Mouse (Mus musculus) embryonic facial prominence, embryonic 10.5 days (tissue): ENCODE data around the gene Exd2. TPM values are rescaled to one million over a fixed set of nuclear protein-coding genes. Genes with fewer than 3 reads are reported as not detected.

ENCODE experiments used
- DNase-seq: peaks from one replicate; pipeline ENCODE4 v3.0.0-alpha.2; 2017; ENCODE audit warnings: low spot score
- H3K27ac ChIP-seq: fragments of 300-500 bp; sonication (generic); replicated peaks from 2 replicates; pipeline ENCODE4 v1.5.1; 2016; ENCODE audit warnings: mild to moderate bottlenecking
- H3K27me3 ChIP-seq: fragments of 300-500 bp; sonication (generic); replicated peaks from 2 replicates; pipeline ENCODE4 v1.6.1; 2016; ENCODE audit warnings: low read depth, mild to moderate bottlenecking; ENCODE audit not compliant: poor library complexity, severe bottlenecking
- H3K36me3 ChIP-seq: fragments of 300-500 bp; sonication (generic); replicated peaks from 2 replicates; pipeline ENCODE4 v1.6.1; 2016; ENCODE audit warnings: mild to moderate bottlenecking, moderate library complexity
- H3K4me1 ChIP-seq: fragments of 300-500 bp; sonication (generic); 2 replicates; pipeline ENCODE4 v1.6.1; 2016
- H3K4me3 ChIP-seq: fragments of 300-500 bp; sonication (generic); 2 replicates; pipeline ENCODE4 v1.5.1; 2016; ENCODE audit warnings: mild to moderate bottlenecking, moderate library complexity
- H3K9me3 ChIP-seq: fragments of 300-500 bp; sonication (generic); 2 replicates; pipeline ENCODE4 v1.6.1; 2016; ENCODE audit warnings: mild to moderate bottlenecking
- WGBS: fragments of 180-500 bp; shearing (Covaris S2); methylation state at CpG from one replicate; pipeline ENCODE4 v1.1.7; 2016; 5-methylcytosine and 5-hydroxymethylcytosine counted together
- polyA plus RNA-seq: library from polyadenylated mRNA; unstranded; fragments of >200 nt; fragmentation: Nextera tagmentation; extraction: Ambion mirVana; gene quantifications from 2 replicates; pipeline ENCODE4 v1.2.1, GENCODE M21; 2016

Exd2 gene
- polyA plus RNA-seq = 30.8 and 32.4 TPM in 2 replicates

DNA sequence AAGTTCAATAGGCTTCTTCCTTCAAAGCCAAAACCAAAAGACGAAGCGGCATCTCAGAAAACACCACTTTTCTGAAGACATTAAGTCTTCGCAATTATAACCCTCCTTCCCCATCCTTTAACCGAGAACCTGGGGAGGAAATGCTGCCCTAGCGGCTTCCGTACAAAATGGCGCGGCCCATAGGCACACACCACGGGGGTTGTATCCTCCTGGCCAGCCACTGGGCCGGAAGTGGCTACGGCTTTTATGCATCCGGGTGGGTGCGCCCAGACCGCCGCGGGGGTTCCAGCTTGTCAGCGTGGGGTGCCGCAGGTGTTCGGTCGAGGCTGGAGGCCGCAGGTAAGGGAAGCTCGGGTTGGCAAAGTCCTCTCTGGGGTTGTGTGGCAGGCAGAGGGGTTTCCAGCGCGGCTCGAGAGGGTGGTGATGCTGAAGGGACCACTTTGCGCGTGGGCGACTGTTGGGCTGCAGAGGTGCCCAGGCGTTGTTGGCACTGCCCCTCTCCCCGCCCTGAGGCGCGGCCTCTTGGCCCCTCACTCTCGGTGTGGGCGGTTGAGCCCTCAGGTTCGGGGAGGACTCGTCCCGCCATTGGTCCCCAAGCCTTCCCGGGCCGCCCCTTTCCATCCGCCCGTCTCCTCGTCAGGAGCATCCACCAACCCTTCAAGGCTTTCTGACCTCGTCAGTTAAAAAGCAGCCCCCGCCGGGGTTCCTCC is at the start of gene Exd2:
TSS of gene Exd2 (plus strand) at position 154 of the 710 bp plus-strand sequence.
- no peaks in the 10 kb centered on the region for H3K27me3 ChIP-seq
- H3K36me3 ChIP-seq = peaks cover 5% of the 10 kb centered on the region; the same call in 1 of the 2 replicates
- peak within 1 kb of the TSS; percentile 94 for H3K27ac ChIP-seq
- WGBS = under 1% methylated on average over 45 of the region's 45 CpGs
- H3K9me3 ChIP-seq = no peaks in the 10 kb centered on the region
- peak within 1 kb of the TSS; percentile 91 for H3K4me3 ChIP-seq
- peak; percentile 91 for DNase-seq
- peaks cover 7% of the 10 kb centered on the region for H3K4me1 ChIP-seq

GRCm38 (mm10) chr12:80415100-80415499 is 47.8 kb upstream of the Exd2 start:
- no peak overlapping the region for H3K27ac ChIP-seq
- H3K36me3 ChIP-seq = peaks cover 59% of the 10 kb centered on the region
- no peaks in the 10 kb centered on the region for H3K4me1 ChIP-seq
- peaks cover 5% of the 10 kb centered on the region; the same call in 1 of the 2 replicates for H3K9me3 ChIP-seq
- 90% methylated on average over 2 of the region's 2 CpGs for WGBS
- H3K4me3 ChIP-seq = no peak overlapping the region
- DNase-seq = no peak
- no peaks in the 10 kb centered on the region for H3K27me3 ChIP-seq

GRCm38 (mm10) chr12:80427683-80428082 is 35.2 kb upstream of the Exd2 start:
- no peaks in the 10 kb centered on the region for H3K9me3 ChIP-seq
- no peaks in the 10 kb centered on the region for H3K4me1 ChIP-seq
- H3K4me3 ChIP-seq = no peak overlapping the region
- H3K27me3 ChIP-seq = no peaks in the 10 kb centered on the region
- no peak for DNase-seq
- H3K36me3 ChIP-seq = peaks cover 50% of the 10 kb centered on the region
- no peak overlapping the region for H3K27ac ChIP-seq
- WGBS = 90% methylated on average over 3 of the region's 3 CpGs

GRCm38 (mm10) chr12:80433266-80433665 is 29.6 kb upstream of the Exd2 start:
- no peaks in the 10 kb centered on the region for H3K27me3 ChIP-seq
- no peak overlapping the region for H3K4me3 ChIP-seq
- 69% methylated on average over 4 of the region's 4 CpGs for WGBS
- no peak overlapping the region for H3K27ac ChIP-seq
- no peaks in the 10 kb centered on the region for H3K9me3 ChIP-seq
- H3K36me3 ChIP-seq = peaks cover 18% of the 10 kb centered on the region
- peaks cover 35% of the 10 kb centered on the region for H3K4me1 ChIP-seq
- DNase-seq = no peak

DNA sequence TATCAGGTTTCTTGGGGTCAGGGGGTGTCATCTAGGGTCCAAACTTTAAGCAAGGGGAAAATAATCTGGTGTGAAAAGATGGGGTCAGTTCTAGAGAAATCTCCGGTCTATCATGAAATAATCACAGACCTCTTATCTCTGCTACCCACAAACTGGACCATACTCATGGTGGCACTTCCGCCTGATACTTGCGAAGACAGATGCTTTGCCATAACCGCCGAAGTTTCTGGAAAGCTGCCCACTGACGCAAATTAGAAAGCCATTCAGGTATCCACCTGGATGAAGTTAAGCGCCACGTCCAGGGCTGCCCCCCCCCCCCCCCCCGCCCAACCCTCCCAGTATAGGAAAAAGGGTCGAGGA is 28.3 kb upstream of the Exd2 start:
- DNase-seq = no peak
- Histone ChIP-seq H3K4me3 (peak overlapping the region; percentile 96), H3K4me1 (peaks cover 35% of the 10 kb centered on the region), H3K27me3 (no peaks in the 10 kb centered on the region), H3K27ac (peak overlapping the region; percentile 97), H3K36me3 (peaks cover 9% of the 10 kb centered on the region), H3K9me3 (no peaks in the 10 kb centered on the region)
- WGBS = 8% methylated on average over 9 of the region's 10 CpGs

DNA sequence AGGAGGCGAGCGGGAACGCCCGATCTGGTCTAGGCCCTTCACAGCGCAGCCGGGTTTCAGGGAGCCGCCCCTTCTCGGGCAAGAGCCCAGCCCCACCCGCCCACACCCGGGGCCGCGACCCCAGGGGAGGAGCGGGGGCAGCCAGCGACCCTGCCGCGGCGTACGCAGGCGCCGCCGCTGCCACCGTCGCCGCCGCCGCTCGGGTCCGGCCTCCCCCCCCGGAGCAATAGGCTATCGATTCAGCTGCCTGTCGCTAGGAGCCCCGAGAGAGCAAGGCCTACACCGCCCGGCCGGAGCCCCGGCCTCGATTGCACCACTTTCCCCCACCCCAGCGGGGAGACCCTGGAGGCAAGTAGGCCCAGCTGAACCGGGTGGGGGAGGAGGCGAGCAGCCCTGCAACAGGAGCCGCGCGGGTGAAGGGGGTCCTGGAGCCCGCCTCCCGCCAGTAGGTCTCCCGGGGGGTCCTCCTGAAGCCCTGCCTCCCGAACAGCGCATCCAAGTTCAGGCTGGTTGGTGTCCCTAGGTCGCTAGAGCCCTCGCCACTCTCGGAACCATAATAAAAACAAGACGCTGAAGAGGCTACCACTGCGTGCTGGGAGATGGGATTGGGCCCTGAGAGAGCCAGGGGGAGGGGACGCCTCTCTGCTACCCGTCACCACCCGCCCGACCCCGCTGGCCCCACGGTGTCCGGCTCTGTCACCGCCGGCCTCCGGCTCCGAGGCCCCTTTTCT is 27.8 kb upstream of the Exd2 start:
- Histone ChIP-seq H3K4me1 (peaks cover 35% of the 10 kb centered on the region), H3K27me3 (no peaks in the 10 kb centered on the region), H3K36me3 (peaks cover 7% of the 10 kb centered on the region; the same call in 1 of the 2 replicates), H3K9me3 (no peaks in the 10 kb centered on the region), H3K4me3 (peak overlapping the region; percentile 96), H3K27ac (peak overlapping the region; percentile 97)
- DNase-seq = peak; percentile 89
- under 1% methylated on average over 64 of the region's 64 CpGs for whole genome bisulfite sequencing

- H3K9me3 ChIP-seq = no peaks in the 10 kb centered on the region
- peaks cover 35% of the 10 kb centered on the region for H3K4me1 ChIP-seq
- WGBS = 0% methylated on average over 10 of the region's 10 CpGs
- peak overlapping the region; percentile 96 for H3K4me3 ChIP-seq
- no peaks in the 10 kb centered on the region for H3K27me3 ChIP-seq
- peak overlapping the region; percentile 97 for H3K27ac ChIP-seq
- DNase-seq = peak; percentile 67
- H3K36me3 ChIP-seq = peaks cover 7% of the 10 kb centered on the region; the same call in 1 of the 2 replicates
Measured at GRCm38 (mm10) chr12:80435887-80436286, 27.0 kb upstream of the Exd2 start.

- no peaks in the 10 kb centered on the region for H3K27me3 ChIP-seq
- WGBS = under 1% methylated on average over 79 of the region's 79 CpGs
Measured at GRCm38 (mm10) chr12:80436336-80436976, 26.4 kb upstream of the Exd2 start, which contains the start of gene Dcaf5. Gene Dcaf5, minus strand, starts transcription at chr12:80436601.

GRCm38 (mm10) chr12:80437051-80437675 is 25.7 kb upstream of the Exd2 start:
- peaks cover 35% of the 10 kb centered on the region for H3K4me1 ChIP-seq
- H3K27me3 ChIP-seq = no peaks in the 10 kb centered on the region
- H3K9me3 ChIP-seq = no peaks in the 10 kb centered on the region
- no peaks in the 10 kb centered on the region for H3K36me3 ChIP-seq
- DNase-seq = peak; percentile 44
- H3K4me3 ChIP-seq = peak overlapping the region; percentile 96
- WGBS = 14% methylated on average over 4 of the region's 4 CpGs
- H3K27ac ChIP-seq = peak overlapping the region; percentile 97

More at GRCm38 (mm10) chr12:80436336-80436976, 26.4 kb upstream of the Exd2 start, which contains the start of gene Dcaf5:
- peaks cover 35% of the 10 kb centered on the region for H3K4me1 ChIP-seq
- peak; percentile 87 for DNase-seq
- 0 out of 2 replicates have a peak, but pooled peaks cover 2% of the 10 kb centered on the region for H3K36me3 ChIP-seq
- no peaks in the 10 kb centered on the region for H3K9me3 ChIP-seq
- peak within 1 kb of the TSS; percentile 97 for H3K27ac ChIP-seq
- H3K4me3 ChIP-seq = peak within 1 kb of the TSS; percentile 96

- peaks cover 13% of the 10 kb centered on the region for H3K4me1 ChIP-seq
- H3K9me3 ChIP-seq = no peaks in the 10 kb centered on the region
- H3K27ac ChIP-seq = no peak overlapping the region
- H3K36me3 ChIP-seq = no peaks in the 10 kb centered on the region
- DNase-seq = no peak
- no peaks in the 10 kb centered on the region for H3K27me3 ChIP-seq
- no peak overlapping the region for H3K4me3 ChIP-seq
- WGBS = 80% methylated on average over 2 of the region's 2 CpGs
Measured at GRCm38 (mm10) chr12:80440957-80441356, 21.9 kb upstream of the Exd2 start.

- Histone ChIP-seq H3K4me3 (no peak overlapping the region), H3K36me3 (no peaks in the 10 kb centered on the region), H3K9me3 (no peaks in the 10 kb centered on the region), H3K27me3 (no peaks in the 10 kb centered on the region), H3K27ac (no peak overlapping the region), H3K4me1 (no peaks in the 10 kb centered on the region)
- 89% methylated on average over 9 of the region's 9 CpGs for WGBS
- no peak for DNase-seq
Measured at GRCm38 (mm10) chr12:80444525-80445109, 18.3 kb upstream of the Exd2 start.

DNA sequence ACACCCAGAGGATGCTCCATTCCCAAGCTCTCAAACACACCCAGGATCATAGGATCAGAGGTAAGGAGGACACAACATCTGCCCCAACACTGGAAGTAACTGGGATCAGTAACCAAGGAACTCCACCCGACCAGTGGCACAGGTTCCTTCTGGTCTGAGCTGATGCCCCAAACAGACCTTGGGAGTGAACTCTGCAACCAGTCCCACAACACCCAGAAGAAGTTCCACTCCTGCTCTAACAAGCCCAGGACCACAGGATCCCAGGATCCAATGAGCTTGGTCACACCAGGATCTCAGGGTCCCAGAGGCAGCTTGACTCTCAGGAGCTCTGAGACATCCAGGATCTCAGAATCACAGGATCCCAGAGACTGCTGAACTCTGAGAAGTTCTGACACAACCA is 9.4 kb upstream of the Exd2 start:
- H3K27me3 ChIP-seq = no peaks in the 10 kb centered on the region

More for the DNA sequence above, 9.4 kb upstream of the Exd2 start:
- Histone ChIP-seq H3K4me1 (no peaks in the 10 kb centered on the region), H3K27ac (no peak overlapping the region), H3K36me3 (no peaks in the 10 kb centered on the region), H3K4me3 (no peak overlapping the region), H3K9me3 (no peaks in the 10 kb centered on the region)
- 75% methylated on average over 1 of the region's 1 CpGs for WGBS
- no peak for DNase-seq
